Mouse (Mus musculus) heart, embryonic 16.5 days (tissue): ENCODE measurements at regions not wholly inside any gene's neighbourhood (a gene's known extent, or its start where the extent isn't known, plus 50 kb on each side); places are given as distances from the start of the nearest gene placed in this dataset.

Source experiments
- ATAC-seq: fragments of 200-750 bp; cut with Nextera tagmentation; replicated peaks from 2 replicates; pipeline ENCODE4 v1.8.0; 2017; ENCODE audit warnings: moderate number of reproducible peaks; ENCODE audit not compliant: insufficient read depth, low FRiP score; ENCODE audit errors: extremely low read depth
- H3K27ac ChIP-seq: fragments of 300-500 bp; sonication (generic); 2 replicates; pipeline ENCODE4 v1.5.1; 2014; ENCODE audit warnings: mild to moderate bottlenecking, low read length, control low read depth, moderate library complexity
- H3K27me3 ChIP-seq: fragments of 300-500 bp; sonication (generic); 2 replicates; pipeline ENCODE4 v1.6.1; 2014; ENCODE audit warnings: low read length, mixed read lengths; ENCODE audit not compliant: control insufficient read depth, insufficient read depth
- H3K36me3 ChIP-seq: fragments of 300-500 bp; sonication (generic); 2 replicates; pipeline ENCODE4 v1.6.1; 2014; ENCODE audit not compliant: control insufficient read depth, insufficient read depth
- H3K4me1 ChIP-seq: fragments of 300-500 bp; sonication (generic); 2 replicates; pipeline ENCODE4 v1.6.1; 2014; ENCODE audit warnings: low read length, mixed read lengths; ENCODE audit not compliant: control insufficient read depth, insufficient read depth
- H3K4me2 ChIP-seq: fragments of 300-500 bp; sonication (generic); 2 replicates; pipeline ENCODE4 v1.6.1; 2014; ENCODE audit warnings: low read depth, mild to moderate bottlenecking, control low read depth, low read length
- H3K4me3 ChIP-seq: fragments of 300-500 bp; sonication (generic); 2 replicates; pipeline ENCODE4 v1.5.1; 2014; ENCODE audit warnings: mild to moderate bottlenecking, control low read depth, low read length
- H3K9ac ChIP-seq: fragments of 300-500 bp; sonication (generic); 2 replicates; pipeline ENCODE4 v1.6.1; 2014; ENCODE audit warnings: low read length, control low read depth
- H3K9me3 ChIP-seq: fragments of 300-500 bp; sonication (generic); replicated peaks from 2 replicates; pipeline ENCODE4 v1.6.1; 2016; ENCODE audit warnings: low read length; ENCODE audit not compliant: control insufficient read depth
- whole genome bisulfite sequencing: fragments of 180-500 bp; shearing (Covaris S2); extraction: QIAGEN DNeasy Blood & Tissue Kit; methylation state at CpG from one replicate; pipeline ENCODE4 v1.1.7; 2014; 5-methylcytosine and 5-hydroxymethylcytosine counted together

DNA sequence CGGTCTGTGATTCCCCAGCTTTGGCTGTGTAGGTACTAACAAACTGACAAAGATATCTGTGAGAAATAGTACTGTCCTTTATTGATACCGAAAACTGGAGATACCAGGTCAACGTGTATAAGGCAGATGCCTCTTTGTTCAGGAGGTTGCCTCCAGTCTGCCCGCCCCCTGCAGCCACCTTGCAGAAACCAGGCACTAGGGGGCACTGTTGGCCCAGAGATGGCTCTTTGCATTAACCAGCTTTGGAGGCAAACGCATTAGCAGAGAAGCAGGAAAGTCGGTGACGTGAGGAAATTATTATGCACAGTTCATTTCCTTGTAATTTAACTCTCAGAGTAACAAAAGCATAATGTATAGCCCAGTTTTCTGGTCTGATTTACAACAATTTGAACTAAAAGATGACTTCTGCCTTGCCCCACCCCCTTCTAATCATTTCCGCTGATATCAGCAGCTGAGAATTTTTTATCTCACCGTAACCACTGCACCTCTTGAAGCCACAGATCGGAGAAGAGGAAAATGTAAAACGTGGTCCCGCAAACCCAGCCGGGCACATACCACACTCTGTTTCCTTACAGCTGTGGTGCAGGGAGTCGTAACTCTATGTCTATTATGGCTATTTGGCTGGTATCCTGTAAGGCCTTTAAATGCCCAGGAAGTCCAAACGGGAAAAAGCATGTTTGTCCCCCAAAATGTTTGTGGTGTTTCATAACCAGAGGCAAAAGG lies 203.5 kb downstream of the Icos start:
- Histone ChIP-seq H3K27me3 (no peaks in the 10 kb centered on the region), H3K4me2 (peak overlapping the region; percentile 89), H3K36me3 (no peaks in the 10 kb centered on the region), H3K9me3 (no peaks in the 10 kb centered on the region), H3K27ac (peak overlapping the region; percentile 27; the same call in 1 of the 2 replicates), H3K4me1 (peaks cover 2% of the 10 kb centered on the region; the same call in 1 of the 2 replicates), H3K4me3 (peak overlapping the region; percentile 50), H3K9ac (peak overlapping the region; percentile 65)
- ATAC-seq = peak; percentile 80
- WGBS = 10% methylated on average over 15 of the region's 15 CpGs

DNA sequence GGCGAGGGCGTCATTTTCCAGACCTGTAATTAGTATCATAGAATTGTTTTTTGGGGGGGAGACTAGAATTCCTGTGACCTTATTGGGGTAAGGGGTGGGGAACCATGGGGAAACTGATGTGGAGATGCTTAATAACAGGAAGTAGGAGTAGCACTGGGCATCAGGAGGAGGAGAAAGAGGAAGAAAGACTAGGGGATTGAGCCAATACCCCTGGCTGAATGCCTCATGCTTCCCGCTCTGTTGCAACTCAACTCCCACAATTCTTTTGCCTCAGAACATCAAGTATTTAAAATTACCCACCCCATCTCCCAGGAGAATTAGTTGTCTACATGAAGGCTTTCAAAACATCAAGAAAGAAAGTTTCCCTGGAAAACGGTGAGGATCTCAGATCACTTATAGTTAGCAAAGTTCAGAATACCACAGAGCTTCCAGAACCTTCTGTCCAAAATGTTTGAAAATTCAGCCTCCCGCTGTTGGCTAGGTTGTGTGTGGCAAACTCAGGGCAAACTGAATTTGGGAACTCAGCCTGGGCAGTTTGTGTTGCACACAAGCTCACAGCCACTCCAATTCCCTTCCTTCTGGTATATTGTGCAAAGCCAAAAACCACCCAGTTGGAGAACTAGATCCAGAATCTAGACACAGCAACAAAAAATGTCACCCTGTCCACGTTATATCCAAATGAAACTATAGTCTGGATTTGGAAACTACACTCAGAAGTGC lies 209.8 kb downstream of the Icos start:
- 74% methylated on average over 6 of the region's 6 CpGs for WGBS

DNA sequence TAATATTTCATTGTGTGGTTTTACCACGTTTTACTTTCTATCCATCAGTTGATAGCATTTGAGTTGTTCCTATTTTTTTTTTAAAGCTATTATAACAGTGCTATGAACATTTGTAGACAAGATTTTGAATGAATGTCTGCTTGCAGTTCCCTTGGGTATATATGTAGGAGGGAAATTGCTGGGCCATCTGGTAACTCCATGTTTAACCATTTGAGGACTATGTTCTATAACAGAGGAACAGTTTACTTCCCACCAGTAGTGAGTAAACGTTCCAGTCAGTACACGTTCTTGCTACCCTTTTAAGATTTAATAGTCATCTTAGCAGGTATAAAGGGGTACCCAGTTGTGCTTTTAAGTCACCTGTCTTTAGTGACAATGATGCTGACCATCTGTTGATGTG lies 213.2 kb downstream of the Icos start:
- H3K4me2 ChIP-seq = no peak overlapping the region
- no peak for ATAC-seq
- no peaks in the 10 kb centered on the region for H3K4me1 ChIP-seq
- no peak overlapping the region for H3K27ac ChIP-seq
- no peak overlapping the region for H3K4me3 ChIP-seq
- 67% methylated on average over 3 of the region's 3 CpGs for WGBS
- no peaks in the 10 kb centered on the region for H3K9me3 ChIP-seq
- no peaks in the 10 kb centered on the region; the same call in 1 of the 2 replicates for H3K27me3 ChIP-seq
- H3K9ac ChIP-seq = no peak overlapping the region
- no peaks in the 10 kb centered on the region for H3K36me3 ChIP-seq

More for the DNA sequence above, 209.8 kb downstream of the Icos start:
- H3K27ac ChIP-seq = no peak overlapping the region
- no peaks in the 10 kb centered on the region for H3K36me3 ChIP-seq
- no peaks in the 10 kb centered on the region for H3K9me3 ChIP-seq
- no peak overlapping the region for H3K4me2 ChIP-seq
- no peaks in the 10 kb centered on the region for H3K4me1 ChIP-seq
- no peak for ATAC-seq
- no peak overlapping the region for H3K4me3 ChIP-seq
- no peaks in the 10 kb centered on the region; the same call in 1 of the 2 replicates for H3K27me3 ChIP-seq
- H3K9ac ChIP-seq = no peak overlapping the region

DNA sequence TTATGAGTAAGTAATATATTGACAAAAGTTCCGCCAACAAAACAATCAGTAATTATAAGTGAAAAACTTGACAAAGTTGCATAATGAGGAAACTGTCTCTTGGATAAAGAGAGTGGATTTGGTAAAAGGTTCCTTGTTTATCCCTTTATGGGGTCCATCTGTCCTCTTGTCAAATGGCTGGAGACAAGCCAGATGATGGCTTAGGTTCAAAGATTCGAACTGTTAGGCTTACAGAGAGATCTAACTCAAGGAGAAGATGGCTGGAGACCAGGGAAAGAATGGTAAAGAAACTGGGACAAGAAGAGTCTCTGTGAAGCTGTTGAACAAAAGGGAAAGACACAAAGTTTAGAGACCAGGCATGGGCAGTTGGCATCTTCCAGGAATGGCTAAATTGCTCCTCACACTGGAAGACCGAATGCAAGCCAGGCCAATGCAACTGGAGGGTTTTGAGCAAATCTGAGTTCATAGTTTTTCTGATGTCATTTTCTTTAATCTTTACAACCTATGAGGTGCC lies 220.9 kb downstream of the Icos start:
- Histone ChIP-seq H3K27ac (no peak overlapping the region), H3K4me3 (no peak overlapping the region), H3K4me2 (no peak overlapping the region), H3K36me3 (no peaks in the 10 kb centered on the region), H3K27me3 (no peaks in the 10 kb centered on the region), H3K9me3 (no peaks in the 10 kb centered on the region), H3K9ac (no peak overlapping the region), H3K4me1 (peaks cover 5% of the 10 kb centered on the region; the same call in 1 of the 2 replicates)
- ATAC-seq = no peak
- 79% methylated on average over 3 of the region's 3 CpGs for WGBS

DNA sequence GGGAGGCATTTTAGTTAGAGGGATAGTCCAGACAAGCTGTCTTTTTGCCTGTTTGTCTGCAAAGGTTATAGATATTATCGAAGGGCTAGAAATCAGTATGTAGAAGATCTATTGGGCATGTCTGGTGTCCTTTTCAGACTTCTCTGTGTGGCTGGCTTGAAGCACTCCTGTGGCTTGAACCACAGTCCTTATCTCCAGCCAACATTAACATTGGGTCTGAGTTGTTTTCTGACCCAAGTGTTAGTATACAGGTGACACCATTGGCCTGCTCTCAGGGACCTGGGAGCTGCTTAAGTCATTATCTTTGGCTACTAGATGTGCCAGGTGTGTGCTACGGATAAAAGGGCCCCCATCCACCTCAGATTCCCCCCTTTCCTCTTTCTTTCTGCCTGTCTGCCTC lies 223.3 kb downstream of the Icos start:
- H3K27me3 ChIP-seq = no peaks in the 10 kb centered on the region
- no peak overlapping the region for H3K9ac ChIP-seq
- no peaks in the 10 kb centered on the region for H3K9me3 ChIP-seq
- H3K4me3 ChIP-seq = no peak overlapping the region
- H3K4me1 ChIP-seq = peaks cover 6% of the 10 kb centered on the region; the same call in 1 of the 2 replicates
- no peak overlapping the region for H3K27ac ChIP-seq
- H3K36me3 ChIP-seq = no peaks in the 10 kb centered on the region
- ATAC-seq = no peak
- WGBS = 82% methylated on average over 2 of the region's 2 CpGs
- no peak overlapping the region for H3K4me2 ChIP-seq

DNA sequence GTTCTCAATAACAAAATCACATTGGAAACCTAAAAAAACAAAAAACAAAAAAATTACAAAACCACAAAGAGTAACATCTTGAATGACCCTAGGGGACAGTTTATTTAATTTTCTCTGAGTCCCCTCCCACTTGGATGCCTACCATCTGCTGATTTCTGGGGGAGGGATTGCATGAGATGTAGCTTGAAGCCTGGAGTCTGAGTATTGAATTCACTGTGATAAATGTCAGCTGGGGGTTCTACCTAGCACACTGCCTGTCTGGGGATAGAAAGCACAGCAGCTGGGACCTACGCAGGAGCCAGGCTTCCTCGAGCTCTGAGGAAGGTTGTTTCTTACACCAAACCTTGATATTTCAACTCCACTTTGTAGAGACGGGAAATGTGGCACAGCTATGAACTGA lies 224.4 kb downstream of the Icos start:
- H3K27ac ChIP-seq = no peak overlapping the region
- no peak overlapping the region for H3K4me3 ChIP-seq
- H3K36me3 ChIP-seq = no peaks in the 10 kb centered on the region
- H3K9me3 ChIP-seq = no peaks in the 10 kb centered on the region
- H3K9ac ChIP-seq = no peak overlapping the region
- 64% methylated on average over 3 of the region's 3 CpGs for WGBS
- peaks cover 8% of the 10 kb centered on the region; the same call in 1 of the 2 replicates for H3K4me1 ChIP-seq
- H3K27me3 ChIP-seq = no peaks in the 10 kb centered on the region
- H3K4me2 ChIP-seq = no peak overlapping the region
- ATAC-seq = no peak

DNA sequence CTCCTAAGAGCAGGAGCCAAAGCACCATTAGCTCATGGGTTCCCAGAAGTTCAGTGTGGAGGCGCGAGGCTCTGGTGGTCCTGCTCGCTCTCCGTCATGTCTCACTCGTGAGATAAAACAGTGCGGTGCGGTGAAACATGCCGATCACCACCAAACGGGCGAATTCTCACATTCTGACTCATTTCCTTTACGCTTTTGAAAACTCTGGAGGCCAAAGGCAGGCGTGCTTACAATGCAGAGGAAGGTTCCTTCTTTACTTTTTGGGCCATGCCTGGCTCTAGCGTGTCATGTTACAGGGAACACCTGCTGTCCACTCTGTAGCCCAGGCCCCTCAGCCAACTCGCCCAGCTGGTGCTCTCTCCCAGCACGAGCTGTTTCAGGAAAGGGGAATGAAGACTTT lies 225.4 kb downstream of the Icos start:
- H3K9ac ChIP-seq = no peak overlapping the region; the same call in 1 of the 2 replicates
- no peaks in the 10 kb centered on the region for H3K36me3 ChIP-seq
- no peak overlapping the region for H3K27ac ChIP-seq
- ATAC-seq = peak; percentile 37
- no peaks in the 10 kb centered on the region for H3K9me3 ChIP-seq
- WGBS = 13% methylated on average over 15 of the region's 15 CpGs
- H3K4me2 ChIP-seq = peak overlapping the region; percentile 47
- no peaks in the 10 kb centered on the region for H3K27me3 ChIP-seq
- peak overlapping the region; percentile 22; the same call in 1 of the 2 replicates for H3K4me3 ChIP-seq
- H3K4me1 ChIP-seq = peaks cover 8% of the 10 kb centered on the region; the same call in 1 of the 2 replicates

DNA sequence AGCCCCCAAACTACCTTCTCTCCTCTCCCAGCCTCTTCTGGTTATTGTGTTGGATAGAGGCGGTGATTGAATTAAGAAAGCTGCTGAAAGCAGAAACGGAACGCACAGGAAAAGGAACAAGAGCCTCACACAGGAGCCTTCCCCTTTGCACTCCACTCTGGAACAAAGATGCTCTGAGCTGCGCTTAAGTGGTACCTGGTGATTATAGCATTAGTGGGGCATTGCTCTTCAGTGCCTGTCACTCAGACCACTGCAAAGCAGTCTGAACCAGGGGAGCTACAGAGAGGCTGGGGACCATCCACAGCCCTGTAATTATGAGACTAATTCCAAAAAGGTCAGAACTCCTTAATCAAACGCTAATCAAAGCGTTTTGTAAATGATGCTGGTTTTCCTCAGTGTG lies 225.9 kb downstream of the Icos start:
- Histone ChIP-seq H3K4me1 (peaks cover 8% of the 10 kb centered on the region; the same call in 1 of the 2 replicates), H3K9ac (no peak overlapping the region; the same call in 1 of the 2 replicates), H3K27me3 (no peaks in the 10 kb centered on the region), H3K27ac (no peak overlapping the region), H3K4me3 (peak overlapping the region; percentile 22; the same call in 1 of the 2 replicates), H3K36me3 (no peaks in the 10 kb centered on the region), H3K4me2 (peak overlapping the region; percentile 47), H3K9me3 (no peaks in the 10 kb centered on the region)
- WGBS = 30% methylated on average over 6 of the region's 6 CpGs
- ATAC-seq = no peak

DNA sequence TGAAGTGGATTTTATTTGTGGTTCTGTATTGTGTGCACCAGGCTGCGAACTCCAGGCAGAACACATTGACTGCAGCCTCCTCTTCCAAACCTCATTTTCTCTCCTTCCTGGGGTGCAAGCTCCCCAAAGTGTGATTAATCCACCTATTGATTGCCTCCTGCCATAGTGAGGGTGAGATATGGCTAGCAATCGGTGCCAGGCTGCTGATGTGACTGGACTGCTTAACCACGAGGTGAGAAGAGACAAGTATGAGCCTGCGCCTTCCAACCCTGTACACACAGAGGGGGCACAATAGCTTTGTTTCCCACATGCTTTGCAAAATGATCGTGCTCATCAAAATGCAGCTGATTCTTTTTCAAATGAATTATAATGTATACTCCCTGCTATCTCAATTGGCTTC lies 227.4 kb downstream of the Icos start:
- peaks cover 8% of the 10 kb centered on the region; the same call in 1 of the 2 replicates for H3K4me1 ChIP-seq
- no peak overlapping the region for H3K27ac ChIP-seq
- H3K4me3 ChIP-seq = no peak overlapping the region
- H3K9me3 ChIP-seq = no peaks in the 10 kb centered on the region
- 78% methylated on average over 5 of the region's 5 CpGs for WGBS
- ATAC-seq = no peak
- no peak overlapping the region for H3K9ac ChIP-seq
- no peak overlapping the region for H3K4me2 ChIP-seq
- no peaks in the 10 kb centered on the region for H3K27me3 ChIP-seq
- H3K36me3 ChIP-seq = no peaks in the 10 kb centered on the region
